Comparison of ENCODE assay signal across 8 mouse cellular contexts in the genomic region with DNA sequence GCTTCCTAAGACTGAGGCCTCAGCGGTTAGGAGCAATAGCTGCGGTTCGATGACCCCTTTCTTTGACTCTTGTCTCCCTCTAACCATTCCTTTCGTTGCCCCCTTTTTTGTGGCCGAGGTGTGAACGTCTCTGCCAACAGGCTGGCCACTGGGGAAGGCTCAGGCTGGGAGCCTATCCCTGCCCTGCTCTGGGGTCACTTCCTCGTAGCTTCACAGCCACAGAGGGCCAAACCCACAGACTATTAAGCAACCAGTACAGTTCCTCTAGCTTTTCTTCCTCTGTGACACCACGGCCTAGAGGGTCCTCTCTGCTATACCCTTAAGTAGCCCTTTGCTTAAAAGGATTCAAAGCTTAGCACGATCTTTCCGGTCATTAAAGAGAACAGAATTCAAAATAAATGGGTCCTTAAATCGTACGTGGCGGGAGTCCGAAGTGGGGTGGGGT. TPM values are rescaled to one million over a fixed set of nuclear protein-coding genes. Genes with fewer than 3 reads are reported as not detected.
A peak's percentile ranks its signal among the peaks of the same experiment; 100 is the strongest.
DNase-seq lines count a peak whose midpoint lies in the region; ATAC-seq and TF ChIP-seq lines count a peak whose summit lies in the region.

No protein-coding gene starts in this region.

- DNase-seq in cerebellum, adult 18-20 months: peak; percentile 16 to 24
- no peak for DNase-seq in cerebellum, postnatal 14 days
- no peak for DNase-seq in G1E (ENCODE audit: low spot score)
- DNase-seq in forebrain, postnatal 0 days: no peak
- DNase-seq in kidney, postnatal 4 days: peak; percentile 37 to 55
- DNase-seq in layer of hippocampus, postnatal 25 days (ENCODE audit: extremely low spot score in 1 of 2, low spot score in 1 of 2): no peak

- H3K4me1 ChIP-seq in G1E (ENCODE audit: insufficient read depth, low read depth, low read length): peaks cover 69% of the 10 kb centered on the region
- H3K4me1 ChIP-seq in forebrain, postnatal 0 days (ENCODE audit: insufficient read depth): peaks cover 8% of the 10 kb centered on the region
- peaks cover 28% of the 10 kb centered on the region for H3K4me1 ChIP-seq in stomach, embryonic 15.5 days

- ATAC-seq in G1E (ENCODE audit: extremely low read depth, insufficient number of reproducible peaks, low FRiP score, poor library complexity, severe bottlenecking): peak; percentile 50
- peak; percentile 12; the same call in 1 of the 2 replicates for ATAC-seq in forebrain, postnatal 0 days
- ATAC-seq in megakaryocyte progenitor cell, adult 5-6 weeks (replicated peaks; ENCODE audit: poor library complexity): peak; percentile 56
- peak; percentile 37; the same call in 1 of the 2 replicates for ATAC-seq in stomach, embryonic 15.5 days (ENCODE audit: insufficient read depth, low FRiP score, low read depth)

- WGBS in forebrain, postnatal 0 days: 19% methylated on average over 14 of the region's 14 CpGs
- 18% methylated on average over 14 of the region's 14 CpGs for WGBS in stomach, embryonic 15.5 days

- no peaks in the 10 kb centered on the region for H3K27me3 ChIP-seq in G1E (ENCODE audit: insufficient read depth, low read length)
- no peaks in the 10 kb centered on the region for H3K27me3 ChIP-seq in forebrain, postnatal 0 days (ENCODE audit: insufficient read depth, low read length)
- H3K27me3 ChIP-seq in stomach, embryonic 15.5 days (replicated peaks): no peaks in the 10 kb centered on the region

- H3K27ac ChIP-seq in forebrain, postnatal 0 days (ENCODE audit: low read depth, low read length): no peak overlapping the region; the same call in 1 of the 2 replicates
- H3K27ac ChIP-seq in stomach, embryonic 15.5 days: peak overlapping the region; percentile 75

- no peak for TF ChIP-seq CTCF in G1E (IDR thresholded peaks at IDR 0.05; ENCODE audit: low read depth, low read length)
- TF ChIP-seq CTCF in forebrain, postnatal 0 days (IDR thresholded peaks at IDR 0.05; ENCODE audit: low read depth): no peak

- H3K4me3 ChIP-seq in G1E (ENCODE audit: low read depth, low read length): peak overlapping the region; percentile 88
- peak overlapping the region; percentile 89 for H3K4me3 ChIP-seq in forebrain, postnatal 0 days (ENCODE audit: low read depth, low read length)
- peak overlapping the region; percentile 71 for H3K4me3 ChIP-seq in stomach, embryonic 15.5 days (replicated peaks)

- peak overlapping the region; percentile 84 for H3K4me2 ChIP-seq in forebrain, postnatal 0 days (ENCODE audit: low read depth)
- peak overlapping the region; percentile 60 for H3K4me2 ChIP-seq in stomach, embryonic 15.5 days

- H3K9me3 ChIP-seq in G1E (replicated peaks): no peaks in the 10 kb centered on the region
- H3K9me3 ChIP-seq in forebrain, postnatal 0 days (ENCODE audit: low read length): no peaks in the 10 kb centered on the region
- no peaks in the 10 kb centered on the region for H3K9me3 ChIP-seq in stomach, embryonic 15.5 days

- H3K9ac ChIP-seq in forebrain, postnatal 0 days: peak overlapping the region; percentile 97
- H3K9ac ChIP-seq in stomach, embryonic 15.5 days: peak overlapping the region; percentile 51; the same call in 1 of the 2 replicates

- peaks cover 17% of the 10 kb centered on the region for H3K36me3 ChIP-seq in G1E (replicated peaks)
- no peaks in the 10 kb centered on the region for H3K36me3 ChIP-seq in forebrain, postnatal 0 days (ENCODE audit: insufficient read depth)
- H3K36me3 ChIP-seq in stomach, embryonic 15.5 days: no peaks in the 10 kb centered on the region

RNA-seq across cellular contexts. Expression of a gene that starts 0.5 kb away (rescaled TPM):
- total RNA-seq in G1E (2014; fragmentation: Nextera tagmentation): 30.8 and 38.9 TPM in 2 replicates
- total RNA-seq in G1E (2017): 17.3 and 20.8 TPM in 2 replicates
- 20.0 and 25.3 TPM in 2 replicates for polyA plus RNA-seq in G1E (2012)
- total RNA-seq in forebrain, postnatal 0 days (2014; rRNA removed): 61.8 and 63.0 TPM in 2 replicates
- 112 and 146 TPM in 2 replicates for polyA plus RNA-seq in forebrain, postnatal 0 days (2015; fragmentation: Nextera tagmentation; extraction: Ambion mirVana)
- 17.4 and 20.3 TPM in 2 replicates for total RNA-seq in megakaryocyte progenitor cell, adult 5-6 weeks (2015)
- 14.1 and 16.0 TPM in 2 replicates for total RNA-seq in megakaryocyte progenitor cell, adult 5-6 weeks (2017)
- polyA plus RNA-seq in stomach, embryonic 15.5 days (2015; fragmentation: Nextera tagmentation; extraction: Ambion mirVana): 49.3 and 55.6 TPM in 2 replicates
- 10 to 100 TPM; 61.5 to 71.9 TPM for total RNA-seq in layer of hippocampus, postnatal 25 days (2021)

RNA-seq across cellular contexts. Expression of a gene that starts 51.2 kb away (rescaled TPM):
- total RNA-seq in G1E (2014; fragmentation: Nextera tagmentation) (18.8 and 25.1 TPM in 2 replicates), G1E (2017) (17.9 and 19.7 TPM in 2 replicates)
- polyA plus RNA-seq in G1E (2012): 1.4 and 1.8 TPM in 2 replicates
- total RNA-seq in forebrain, postnatal 0 days (2014; rRNA removed): 65.2 and 65.6 TPM in 2 replicates
- 98.8 and 102 TPM in 2 replicates for polyA plus RNA-seq in forebrain, postnatal 0 days (2015; fragmentation: Nextera tagmentation; extraction: Ambion mirVana)
- 51.9 and 59.3 TPM in 2 replicates for total RNA-seq in megakaryocyte progenitor cell, adult 5-6 weeks (2015)
- 42.9 and 44.3 TPM in 2 replicates for total RNA-seq in megakaryocyte progenitor cell, adult 5-6 weeks (2017)
- polyA plus RNA-seq in stomach, embryonic 15.5 days (2015; fragmentation: Nextera tagmentation; extraction: Ambion mirVana): 40.6 and 46.7 TPM in 2 replicates
- total RNA-seq in layer of hippocampus, postnatal 25 days (2021): 100 to 1,000 TPM; 105 to 120 TPM

Comparison
In these comparisons a context has a peak if more than half of its experiments do, and no peak if none do; other contexts are left out.
1. DNase-seq: peak in cerebellum, adult 18-20 months (2 of 2) and kidney, postnatal 4 days (2 of 2); none in cerebellum, postnatal 14 days (0 of 2), G1E (single experiment), forebrain, postnatal 0 days (single experiment) and layer of hippocampus, postnatal 25 days (0 of 2).
2. Peak in every context shown above with its lines, with median percentiles within 50 percentile points of each other: ATAC-seq and H3K4me3 ChIP-seq.